Mouse (Mus musculus) CD4-positive helper T cell, adult 2 months (primary cell): ENCODE results near the gene Ubald2.
"Not testable (repeated sequence)": the region's sequence is repeated elsewhere in the genome, so short reads cannot be mapped to it uniquely, and the experiment has no call there.

ENCODE experiments used
- DNase-seq: peaks from one replicate; pipeline ENCODE4 v3.0.0-alpha.2; 2012; ENCODE audit warnings: low read depth, missing footprints, low spot score

The Ubald2 gene

GRCm38 (mm10) chr11:116433356-116434286 lies at the start of gene Ubald2:
Ubald2 (plus strand) TSS chr11:116434094.
- peak; percentile 100 for DNase-seq

GRCm38 (mm10) chr11:116384171-116384570 lies 49.7 kb upstream of the Ubald2 start:
- no peak for DNase-seq

DNA sequence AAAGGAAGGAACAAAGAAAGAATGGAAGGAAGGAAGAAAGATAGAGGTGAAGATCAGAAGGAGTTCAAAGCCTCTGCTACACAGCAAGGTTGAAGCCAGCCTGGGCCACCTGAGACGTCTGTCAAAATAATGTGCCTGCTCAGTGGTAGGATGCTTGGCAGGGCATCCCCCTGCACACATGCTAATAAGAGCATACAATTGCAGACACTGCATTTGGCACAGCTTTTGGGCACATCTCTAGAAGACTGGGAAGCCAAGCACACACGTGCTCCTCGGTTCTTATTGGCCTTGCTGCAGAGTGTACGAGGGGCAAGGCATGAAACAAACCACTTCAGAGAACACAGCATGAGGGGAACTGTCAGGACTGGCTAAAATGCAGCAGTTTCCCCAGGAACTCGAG lies 47.9 kb upstream of the Ubald2 start:
- no peak for DNase-seq

GRCm38 (mm10) chr11:116387086-116388071 lies 46.5 kb upstream of the Ubald2 start:
- peak; percentile 49 for DNase-seq

GRCm38 (mm10) chr11:116388841-116389480 lies 44.9 kb upstream of the Ubald2 start:
- DNase-seq: peak; percentile 91

DNA sequence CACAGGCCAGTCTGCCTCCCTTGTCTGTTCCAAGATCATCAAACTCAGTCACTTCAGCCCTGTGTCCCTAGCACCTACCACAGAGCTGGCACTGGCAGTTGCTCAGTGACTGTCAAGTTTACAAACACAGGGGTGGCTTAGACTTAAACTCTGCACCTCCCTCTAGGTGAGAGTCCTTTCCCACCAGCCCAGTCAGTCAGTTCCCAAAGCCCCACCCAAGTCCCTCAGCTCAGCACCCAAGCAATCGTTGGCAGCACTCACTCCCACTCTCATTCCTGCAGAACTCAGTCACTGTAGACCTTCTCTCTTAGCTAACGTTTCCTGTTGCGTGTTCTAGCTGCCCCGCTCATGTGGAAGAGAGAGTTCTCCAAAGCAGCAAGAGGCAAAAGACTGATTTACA lies 39.1 kb upstream of the Ubald2 start:
- DNase-seq: peak; percentile 45

GRCm38 (mm10) chr11:116396276-116396933 lies 37.5 kb upstream of the Ubald2 start:
- peak; percentile 30 for DNase-seq

GRCm38 (mm10) chr11:116396934-116397330 lies 37.0 kb upstream of the Ubald2 start:
- DNase-seq: no peak

- peak; percentile 26 for DNase-seq
Measured at GRCm38 (mm10) chr11:116397517-116398347, 36.2 kb upstream of the Ubald2 start.

- no peak for DNase-seq
Measured at GRCm38 (mm10) chr11:116398348-116398677, 35.6 kb upstream of the Ubald2 start.

DNA sequence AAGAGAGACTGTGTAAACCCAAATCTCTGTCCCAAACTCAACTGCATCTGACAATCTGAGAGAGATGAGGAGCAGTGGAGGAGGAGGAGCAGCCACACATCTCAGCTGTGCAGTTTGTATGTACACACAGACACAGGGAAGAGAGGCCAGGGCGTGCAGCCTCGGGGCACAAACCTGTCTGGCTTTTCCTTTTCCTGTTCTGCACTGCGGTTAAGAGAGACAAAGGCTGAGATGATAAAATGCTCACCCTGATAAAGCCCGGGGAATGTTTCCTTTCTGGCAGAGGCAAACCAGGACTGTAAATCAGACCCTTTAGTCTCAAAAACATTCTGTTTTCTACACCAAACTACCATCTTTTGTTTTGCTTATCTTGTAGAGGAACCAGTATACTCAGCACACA lies 33.3 kb upstream of the Ubald2 start:
- DNase-seq: peak; percentile 50

- DNase-seq: no peak
Measured at GRCm38 (mm10) chr11:116405601-116406000, 28.3 kb upstream of the Ubald2 start.

GRCm38 (mm10) chr11:116406231-116406728 lies 27.6 kb upstream of the Ubald2 start:
- peak; percentile 94 for DNase-seq

DNA sequence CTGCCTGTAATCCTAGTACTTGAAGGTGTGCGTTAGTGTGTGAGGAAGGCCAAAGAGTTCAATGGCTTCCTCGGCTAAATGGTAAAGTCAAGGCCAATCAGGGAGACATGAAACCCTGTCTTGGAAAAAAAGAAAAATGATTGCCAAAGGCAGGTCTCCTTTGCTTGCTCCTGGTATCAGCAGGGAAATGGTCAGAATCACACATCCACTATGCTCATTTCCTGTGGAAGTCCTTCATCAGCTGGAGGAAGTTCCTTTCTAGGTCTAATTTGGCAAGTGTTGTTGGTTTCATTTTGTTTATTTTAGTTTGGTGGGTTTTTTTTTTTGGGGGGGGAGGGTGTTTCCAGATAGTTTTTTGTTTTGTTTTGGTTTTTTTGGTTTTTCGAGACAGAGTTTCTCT lies 24.9 kb upstream of the Ubald2 start:
- DNase-seq: no peak

- DNase-seq: not testable (repeated sequence)
Measured at GRCm38 (mm10) chr11:116410415-116410814, 23.5 kb upstream of the Ubald2 start.

DNA sequence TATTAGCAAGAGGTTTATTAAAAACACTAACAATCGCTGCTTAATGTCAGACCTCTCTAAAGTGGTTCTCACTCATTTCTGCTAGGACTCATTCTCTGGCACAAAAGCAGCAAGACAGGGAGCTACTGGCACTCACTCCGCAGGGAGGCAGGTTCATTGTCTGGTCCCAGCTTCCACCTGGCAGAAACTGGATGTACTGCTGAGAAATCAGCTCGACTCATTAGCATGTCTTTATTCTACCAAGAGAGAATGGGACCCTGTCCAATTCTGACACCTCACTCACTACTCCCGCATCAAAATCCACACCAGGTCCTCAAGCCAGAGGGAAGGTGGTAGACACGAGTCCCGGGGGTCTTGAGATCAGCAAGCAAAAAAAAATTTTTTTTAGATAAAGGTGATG lies 22.3 kb upstream of the Ubald2 start:
- no peak for DNase-seq

DNA sequence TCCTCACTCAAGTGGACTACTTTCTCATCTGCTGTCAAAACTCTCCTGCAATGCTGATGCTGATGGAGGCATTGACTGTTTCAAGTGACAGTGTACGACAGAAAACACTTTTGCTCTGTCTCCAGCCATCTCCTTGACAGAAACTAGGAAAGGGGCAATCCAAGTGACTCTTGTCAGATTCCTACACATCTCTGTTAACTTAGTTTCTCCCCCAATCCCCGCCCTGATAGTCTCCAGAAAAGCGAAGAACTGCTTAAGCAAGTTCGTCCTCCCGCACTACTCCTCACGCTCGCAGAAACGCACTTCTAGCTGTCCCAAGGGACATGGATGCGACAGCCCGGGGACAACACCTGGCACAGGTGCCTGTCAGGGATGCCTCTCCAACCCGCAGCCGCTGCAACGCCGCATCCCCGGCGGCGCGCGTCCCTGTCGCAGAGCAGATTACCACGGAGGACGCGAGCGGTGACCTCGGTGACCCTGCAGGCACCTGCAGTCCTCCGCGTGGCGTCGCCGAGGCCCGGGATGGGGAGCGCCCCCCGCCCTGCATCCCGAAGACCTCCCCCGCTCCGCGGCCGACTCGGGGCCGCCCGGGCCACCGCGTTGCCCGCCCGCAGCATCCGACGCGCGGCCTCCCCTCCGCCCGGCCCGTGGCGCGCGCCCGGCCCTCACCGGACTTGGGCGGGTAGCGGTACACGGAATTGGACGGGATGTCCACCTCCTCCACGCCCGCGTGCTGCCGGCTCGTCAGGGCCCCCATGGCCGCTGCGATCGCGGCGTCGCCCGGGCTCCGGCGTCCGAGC lies 21.7 kb upstream of the Ubald2 start:
- peak; percentile 71 for DNase-seq

DNA sequence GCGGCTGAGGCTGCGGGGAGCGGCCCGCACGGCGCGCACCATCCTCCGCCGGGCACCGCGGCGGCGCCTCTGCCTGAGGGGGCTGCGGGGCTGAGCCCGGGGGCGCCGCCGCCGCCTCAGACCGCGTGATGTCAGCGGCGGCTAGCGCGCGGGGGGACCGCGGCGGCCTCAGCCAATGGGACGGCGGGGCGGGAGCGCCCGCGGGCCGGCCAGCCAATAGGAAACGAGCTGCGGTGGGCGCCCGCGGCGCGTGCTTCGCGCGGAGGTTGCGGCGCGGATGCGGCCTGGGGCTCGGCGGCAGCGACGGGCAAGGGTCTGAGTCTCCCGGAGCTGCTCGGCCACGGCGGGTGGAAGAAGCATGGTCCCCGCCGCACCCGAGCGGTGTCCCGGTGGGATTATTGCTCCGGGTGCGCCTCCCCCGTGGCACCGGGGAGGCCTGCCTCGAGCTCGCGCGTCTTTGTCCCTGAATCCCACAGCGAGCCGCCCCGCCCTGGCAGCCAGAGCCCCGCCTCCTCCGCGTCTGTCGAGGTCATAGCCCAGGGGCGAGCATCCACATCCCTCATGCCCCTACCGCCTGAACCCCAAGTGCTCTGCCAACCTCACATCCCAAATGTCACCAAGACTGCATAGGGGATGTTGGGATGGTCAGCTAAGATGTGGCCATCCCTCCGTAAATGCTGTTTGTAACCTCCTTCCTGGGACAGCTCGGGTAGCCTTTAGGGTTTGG lies 20.8 kb upstream of the Ubald2 start, which contains the start of gene Rnf157:
TSS of gene Rnf157 (minus strand) at position 129 of the 727 bp plus-strand sequence.
- DNase-seq: peak; percentile 89
